Mouse (Mus musculus) erythroblast, embryonic 14.5 days (primary cell): ENCODE measurements around the gene Ncoa3. TPM values are rescaled to one million over a fixed set of nuclear protein-coding genes. Genes with fewer than 3 reads are reported as not detected.

ENCODE experiments used
- H3K27me3 ChIP-seq: 2 replicates; pipeline ENCODE4 v1.6.1; 2012; ENCODE audit warnings: inconsistent platforms; ENCODE audit not compliant: control insufficient read depth
- H3K36me3 ChIP-seq: 2 replicates; pipeline ENCODE4 v1.6.1; 2012; ENCODE audit warnings: mild to moderate bottlenecking, inconsistent platforms; ENCODE audit not compliant: control insufficient read depth
- H3K4me1 ChIP-seq: 2 replicates; pipeline ENCODE4 v1.6.1; 2012; ENCODE audit warnings: inconsistent platforms; ENCODE audit not compliant: control insufficient read depth
- H3K4me3 ChIP-seq: replicated peaks from 2 replicates; pipeline ENCODE3; 2012; ENCODE audit warnings: moderate library complexity, mild to moderate bottlenecking, inconsistent platforms
- H3K9me3 ChIP-seq: 2 replicates; pipeline ENCODE4 v1.6.1; 2012; ENCODE audit warnings: low read length, inconsistent platforms, mixed read lengths; ENCODE audit not compliant: control insufficient read depth
- GATA1 ChIP-seq: IDR thresholded peaks from 2 replicates; pipeline ENCODE4 v1.6.1; 2012; ENCODE audit warnings: low read length, inconsistent platforms, mixed read lengths
- TAL1 ChIP-seq: IDR thresholded peaks from 3 replicates; pipeline ENCODE4 v1.6.1; 2012; ENCODE audit warnings: low read length, inconsistent platforms, mixed read lengths
- polyA plus RNA-seq: library from polyadenylated mRNA; stranded (reverse); fragments of >175 nt; gene quantifications from 2 replicates; pipeline ENCODE4 v1.2.3, GENCODE M21; 2012

The Ncoa3 gene
- polyA plus RNA-seq, 1 experiment: 0.09 TPM

DNA sequence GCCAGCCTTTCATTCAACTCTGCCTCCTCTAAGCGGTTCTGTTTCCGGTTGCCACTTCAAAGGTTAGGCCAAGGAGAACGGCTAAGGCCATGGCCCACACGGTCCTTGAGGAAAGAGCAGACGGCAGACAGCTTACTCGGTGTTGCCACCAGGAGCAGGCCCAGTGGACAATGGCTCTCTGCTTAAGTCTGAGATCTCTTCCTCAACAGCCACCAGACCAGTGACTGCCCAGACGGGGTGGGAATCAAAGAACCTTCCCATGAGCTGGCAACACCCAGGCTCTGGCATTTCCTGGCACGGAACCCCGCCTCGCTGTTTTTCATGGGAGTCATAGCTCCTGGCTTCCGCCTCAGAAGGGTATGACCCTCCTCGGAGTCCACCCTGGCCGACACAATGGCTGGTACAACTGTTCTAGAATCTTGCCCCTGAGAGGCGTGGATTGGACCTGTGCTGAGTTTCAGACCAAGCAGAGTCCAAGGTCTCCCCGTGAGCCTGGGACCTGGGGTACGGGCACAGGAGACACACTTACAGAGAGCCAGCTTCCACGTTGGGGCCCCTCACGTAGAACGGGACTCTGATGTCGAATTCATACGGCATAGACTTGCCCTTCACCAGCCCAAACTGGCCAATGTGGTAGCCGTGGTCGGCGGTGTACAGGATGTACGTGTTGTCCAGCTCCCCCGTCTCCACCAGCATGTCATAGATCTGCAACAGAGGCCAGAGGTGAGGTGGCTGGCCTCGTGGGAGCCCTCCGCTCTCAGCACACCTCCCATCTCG, 94.2 kb downstream of the Ncoa3 start:
- Histone ChIP-seq H3K36me3 (no peaks in the 10 kb centered on the region), H3K4me1 (no peaks in the 10 kb centered on the region), H3K27me3 (no peaks in the 10 kb centered on the region), H3K9me3 (no peaks in the 10 kb centered on the region), H3K4me3 (no peak overlapping the region)
- TF ChIP-seq TAL1 (no peak), GATA1 (no peak)

DNA sequence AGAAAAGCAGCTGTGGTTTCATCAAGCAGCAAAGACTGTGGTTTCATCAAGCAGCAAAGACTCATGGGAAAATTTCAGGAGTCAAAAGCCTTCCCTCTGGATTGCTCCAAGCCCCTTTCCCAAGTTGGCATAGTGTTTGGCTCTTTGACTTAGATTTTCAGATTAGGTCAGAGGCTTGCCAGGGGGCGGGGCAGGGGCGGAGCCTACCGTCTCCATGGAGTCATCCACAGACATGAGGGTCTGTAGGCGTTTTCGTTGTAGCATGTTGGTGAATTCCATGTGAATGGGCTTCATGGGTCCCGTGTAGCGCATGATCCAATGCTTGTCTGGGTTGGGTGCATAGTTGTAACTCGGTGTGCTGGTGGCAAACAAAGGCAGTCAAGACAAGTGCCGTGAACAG, 96.6 kb downstream of the Ncoa3 start:
- Histone ChIP-seq H3K9me3 (peaks cover 3% of the 10 kb centered on the region; the same call in 1 of the 2 replicates), H3K4me3 (no peak overlapping the region), H3K4me1 (no peaks in the 10 kb centered on the region), H3K36me3 (no peaks in the 10 kb centered on the region), H3K27me3 (no peaks in the 10 kb centered on the region)
- TF ChIP-seq GATA1: no peak
- TF ChIP-seq TAL1: no peak

DNA sequence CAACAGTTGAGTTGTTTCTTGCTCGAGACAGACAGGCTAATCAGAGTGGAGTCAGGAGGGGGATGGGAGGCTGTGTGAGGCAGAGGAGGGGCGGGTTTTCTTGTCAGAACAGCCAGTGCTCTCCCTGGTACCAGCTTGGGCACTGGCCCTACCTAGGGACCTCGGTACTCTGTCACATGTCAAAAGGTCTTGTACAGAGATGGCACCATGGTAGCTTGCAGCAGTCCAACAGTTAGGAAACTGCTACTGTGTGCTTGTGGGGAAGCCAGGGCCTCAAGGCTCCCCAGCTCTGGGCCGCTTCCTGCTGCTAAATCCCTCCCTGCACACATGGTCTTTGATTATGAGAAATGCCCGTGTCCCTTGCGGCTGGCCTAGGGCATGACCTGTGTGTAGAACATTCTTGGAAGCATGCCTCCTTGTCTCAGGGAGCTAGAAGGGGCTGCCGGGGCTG, 97.7 kb downstream of the Ncoa3 start:
- Histone ChIP-seq H3K9me3 (peaks cover 3% of the 10 kb centered on the region; the same call in 1 of the 2 replicates), H3K36me3 (no peaks in the 10 kb centered on the region), H3K4me1 (no peaks in the 10 kb centered on the region), H3K4me3 (no peak overlapping the region), H3K27me3 (no peaks in the 10 kb centered on the region)
- TF ChIP-seq TAL1: no peak
- TF ChIP-seq GATA1: no peak

DNA sequence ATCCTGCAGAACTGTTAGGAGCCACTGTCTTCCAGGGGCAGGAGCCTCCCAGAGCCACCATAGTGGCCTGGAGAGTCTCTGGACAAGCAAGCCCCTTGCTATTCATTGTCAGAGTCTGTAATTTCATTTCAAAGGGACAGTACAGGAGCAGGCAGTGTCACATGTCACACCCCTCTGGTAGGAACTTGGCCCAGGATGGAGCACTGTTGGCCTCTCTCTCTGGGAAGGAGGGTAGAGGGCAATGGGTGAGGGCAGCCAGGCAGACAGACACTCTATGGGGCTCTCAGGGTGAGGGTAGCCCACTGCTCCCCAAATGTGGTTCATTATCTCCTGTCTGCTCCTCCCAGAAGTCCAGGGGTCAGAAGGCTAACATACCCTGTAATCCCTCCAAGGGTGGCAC, 99.2 kb downstream of the Ncoa3 start:
- Histone ChIP-seq H3K9me3 (peaks cover 3% of the 10 kb centered on the region; the same call in 1 of the 2 replicates), H3K27me3 (no peaks in the 10 kb centered on the region), H3K4me1 (no peaks in the 10 kb centered on the region), H3K36me3 (no peaks in the 10 kb centered on the region), H3K4me3 (no peak overlapping the region)
- TF ChIP-seq TAL1 (no peak), GATA1 (no peak)

DNA sequence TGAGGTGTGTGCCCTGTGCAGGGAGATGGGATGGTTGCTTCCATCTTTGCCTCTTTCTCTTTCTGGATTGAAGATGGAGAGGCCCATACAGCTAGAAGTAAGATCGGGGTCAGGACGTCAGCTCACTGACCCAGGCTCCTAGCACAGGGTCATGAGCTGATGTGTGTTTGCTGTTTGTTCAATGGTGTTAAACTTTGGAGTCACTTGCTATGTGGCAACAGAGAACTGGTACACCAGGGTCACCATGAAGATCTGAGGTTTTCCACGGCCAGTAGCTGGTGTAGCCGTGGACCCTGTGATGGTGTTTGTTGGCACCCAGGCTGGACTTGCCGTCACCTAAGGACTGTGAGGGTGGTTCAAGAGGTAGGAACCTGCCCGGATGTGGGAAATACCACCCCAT, 100.0 kb downstream of the Ncoa3 start:
- Histone ChIP-seq H3K4me1 (no peaks in the 10 kb centered on the region), H3K27me3 (no peaks in the 10 kb centered on the region), H3K36me3 (no peaks in the 10 kb centered on the region), H3K9me3 (peaks cover 3% of the 10 kb centered on the region; the same call in 1 of the 2 replicates), H3K4me3 (no peak overlapping the region)
- TF ChIP-seq TAL1 (no peak), GATA1 (no peak)

DNA sequence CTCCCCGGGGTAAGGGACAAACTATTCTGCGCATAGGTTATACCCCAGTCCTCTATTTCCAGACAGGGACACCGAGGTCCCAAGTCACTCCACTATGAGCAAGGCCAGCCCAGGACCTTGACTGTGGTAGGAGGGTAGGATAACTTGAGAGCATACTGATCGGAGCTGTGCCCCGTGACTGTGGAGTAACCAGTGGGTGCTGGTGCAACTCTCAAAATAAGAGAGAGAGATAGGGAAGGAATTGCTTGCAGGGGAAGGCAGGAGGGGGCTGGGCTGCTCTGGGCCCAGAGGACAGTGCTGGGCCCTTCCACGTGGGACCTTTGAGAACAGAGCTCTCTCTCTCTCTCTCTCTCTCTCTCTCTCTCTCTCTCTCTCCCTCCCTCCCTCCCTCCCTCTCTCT, 103.9 kb downstream of the Ncoa3 start:
- Histone ChIP-seq H3K27me3 (no peaks in the 10 kb centered on the region), H3K4me1 (no peaks in the 10 kb centered on the region), H3K9me3 (peaks cover 3% of the 10 kb centered on the region; the same call in 1 of the 2 replicates), H3K36me3 (no peaks in the 10 kb centered on the region), H3K4me3 (no peak overlapping the region)
- TF ChIP-seq GATA1 (no peak), TAL1 (no peak)

DNA sequence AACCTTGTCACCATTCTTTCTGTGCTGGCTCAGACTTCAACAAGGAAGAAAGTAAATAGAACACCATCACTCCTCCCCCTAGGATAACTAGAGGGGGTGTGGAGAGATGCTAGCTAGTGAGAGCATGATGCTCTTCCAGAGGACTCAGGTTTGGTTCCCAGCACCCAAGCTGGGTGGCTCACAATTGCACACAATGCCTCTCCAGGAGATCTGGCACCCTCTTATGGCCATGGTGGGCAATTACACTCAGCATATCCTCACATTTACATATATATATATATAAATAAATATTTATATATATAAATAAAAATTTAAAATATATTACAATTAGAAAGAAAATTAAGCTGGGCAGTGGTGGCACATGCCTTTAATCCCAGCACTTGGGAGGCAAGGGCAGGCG, 104.4 kb downstream of the Ncoa3 start:
- no peak for TF ChIP-seq GATA1
- TF ChIP-seq TAL1: no peak
- Histone ChIP-seq H3K4me3 (no peak overlapping the region), H3K27me3 (no peaks in the 10 kb centered on the region), H3K9me3 (peaks cover 3% of the 10 kb centered on the region; the same call in 1 of the 2 replicates), H3K4me1 (no peaks in the 10 kb centered on the region), H3K36me3 (no peaks in the 10 kb centered on the region)

DNA sequence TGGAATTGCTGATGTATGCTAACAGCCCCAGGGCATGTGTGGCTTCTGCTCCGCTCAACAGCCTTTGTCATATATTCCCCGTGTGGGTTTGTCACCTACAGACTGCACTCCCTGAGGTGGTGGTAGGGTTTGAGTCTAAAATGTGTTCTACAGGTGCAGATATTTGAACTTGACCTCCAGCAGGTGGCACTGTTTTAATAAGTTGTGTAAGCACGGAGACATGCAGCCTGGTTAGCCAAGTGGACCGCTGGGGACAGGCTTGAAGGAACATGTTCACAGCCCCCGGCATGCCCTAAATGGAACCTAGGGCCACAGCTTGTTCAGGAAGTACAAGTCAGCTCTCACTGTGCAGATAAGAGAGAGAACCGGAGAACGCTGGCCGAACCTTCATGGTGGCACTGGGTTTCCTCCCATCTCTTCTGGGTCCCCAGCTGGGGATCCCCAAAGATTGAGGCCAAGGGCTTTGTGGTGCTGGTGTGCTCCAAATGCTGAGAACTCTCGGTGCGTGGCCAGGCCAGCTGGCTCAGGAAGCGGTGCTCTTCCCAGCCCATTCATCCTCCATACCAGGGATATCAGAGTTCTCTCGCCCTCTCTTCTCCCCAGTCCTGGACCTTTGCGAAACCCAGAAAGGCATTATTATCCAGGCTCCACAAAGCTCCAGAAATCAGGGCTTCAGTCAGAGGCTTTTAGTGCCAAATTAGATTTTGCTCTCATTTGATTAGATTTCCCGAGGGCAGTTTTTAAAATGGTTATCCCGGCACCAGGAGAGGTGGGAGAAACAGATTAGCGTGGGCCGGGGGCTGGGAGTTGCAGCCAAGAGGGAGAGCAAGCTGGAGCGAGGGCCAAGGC, 105.2 kb downstream of the Ncoa3 start:
- Histone ChIP-seq H3K27me3 (no peaks in the 10 kb centered on the region), H3K9me3 (peaks cover 3% of the 10 kb centered on the region; the same call in 1 of the 2 replicates), H3K36me3 (no peaks in the 10 kb centered on the region), H3K4me3 (no peak overlapping the region), H3K4me1 (no peaks in the 10 kb centered on the region)
- no peak for TF ChIP-seq GATA1
- no peak for TF ChIP-seq TAL1
